24 mouse cellular contexts compared by ENCODE assay signal in genomic region chr2:119641214-119641912, GRCm38 (mm10). TPM values are rescaled to one million over a fixed set of nuclear protein-coding genes. Genes with fewer than 3 reads are reported as not detected.
"Had no signal": no experiment of that assay in that cellular context is flagged by ENCODE, and none has a peak within 500 bp of the region (broad histone marks: within the 10 kb centered on the region; RNA-seq: fewer than 3 reads in every experiment).

No protein-coding gene starts in this region.

- H3K9me3 ChIP-seq: heart, embryonic 12.5 days; hindbrain, embryonic 10.5 days; hindbrain, embryonic 12.5 days; limb, embryonic 13.5 days; limb, embryonic 15.5 days; liver, embryonic 13.5 days; liver, embryonic 15.5 days had no signal

- H3K4me3 ChIP-seq: heart, adult 2 months; heart, embryonic 12.5 days; hindbrain, embryonic 10.5 days; hindbrain, embryonic 12.5 days; layer of hippocampus, adult 2 months; limb, embryonic 13.5 days; limb, embryonic 15.5 days; liver, embryonic 13.5 days; liver, embryonic 15.5 days had no signal

- ATAC-seq: hindbrain, embryonic 16.5 days; intestine, embryonic 16.5 days; liver, postnatal 0 days had no signal

- H3K27me3 ChIP-seq: heart, embryonic 12.5 days; hindbrain, embryonic 12.5 days; limb, embryonic 13.5 days; limb, embryonic 15.5 days; liver, embryonic 13.5 days; liver, embryonic 15.5 days had no signal

- H3K27ac ChIP-seq: heart, adult 2 months; hindbrain, embryonic 10.5 days; hindbrain, embryonic 12.5 days; hindbrain, embryonic 14.5 days; layer of hippocampus, adult 2 months; limb, embryonic 13.5 days; limb, embryonic 15.5 days; liver, embryonic 13.5 days; liver, embryonic 15.5 days had no signal

- DNase-seq: gastrocnemius, postnatal 14 days; gastrocnemius, postnatal 36 days; heart, adult 2 months; heart, postnatal 10 days; heart, postnatal 4 days; kidney, adult 18-20 months; kidney, adult 8-10 months; kidney, postnatal 10 days; kidney, postnatal 25 days; kidney, postnatal 4 days; left cerebral cortex, postnatal 4 days; liver, embryonic 13.5 days; liver, postnatal 0 days had no signal

- H3K4me1 ChIP-seq: heart, embryonic 12.5 days; hindbrain, embryonic 10.5 days; hindbrain, embryonic 12.5 days; limb, embryonic 13.5 days; limb, embryonic 15.5 days; liver, embryonic 13.5 days; liver, embryonic 15.5 days had no signal

RNA-seq across cellular contexts. Expression of gene Oip5, which starts 23.1 kb away (rescaled TPM):
- total RNA-seq: gastrocnemius, adult 18-20 months had no signal
